Comparison of ENCODE assay signal across 10 mouse cellular contexts in the genomic region with DNA sequence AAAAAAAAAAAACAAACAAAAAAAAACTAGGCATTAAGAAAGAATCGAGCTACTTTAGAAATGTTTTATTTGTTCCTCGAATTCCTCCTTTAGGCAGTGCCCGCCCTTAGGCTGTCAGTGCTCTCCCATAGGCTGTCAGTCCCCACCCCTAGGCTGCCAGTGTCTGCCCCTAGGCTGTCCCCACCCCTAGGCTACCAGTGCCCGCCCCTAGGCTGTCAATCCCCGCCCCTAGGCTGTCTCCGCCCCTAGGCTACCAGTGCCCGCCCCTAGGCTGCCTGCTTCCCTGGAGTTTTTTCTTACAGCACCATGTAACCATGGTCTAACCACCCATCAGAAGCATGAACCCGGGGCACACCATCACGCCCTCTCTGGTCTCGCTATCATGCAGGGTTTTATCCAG.
DNase-seq lines count a peak whose midpoint lies in the region; ATAC-seq lines count a peak whose summit lies in the region.
"Had no signal": no experiment of that assay in that cellular context is flagged by ENCODE, and none has a peak within 500 bp of the region (broad histone marks: within the 10 kb centered on the region; RNA-seq: fewer than 3 reads in every experiment).

No protein-coding gene starts in this region.

- peak overlapping the region; percentile 22; the same call in 1 of the 2 replicates for H3K4me2 ChIP-seq in heart, embryonic 11.5 days

- H3K36me3 ChIP-seq in heart, embryonic 11.5 days (ENCODE audit: control insufficient read depth, insufficient read depth, low read length) = no peaks in the 10 kb centered on the region

- no peaks in the 10 kb centered on the region for H3K4me1 ChIP-seq in heart, embryonic 11.5 days (ENCODE audit: control insufficient read depth, insufficient read depth, low read length)

- WGBS in heart, embryonic 11.5 days (ENCODE audit: insufficient replicate concordance) = 18% methylated on average over 10 of the region's 10 CpGs

- H3K27me3 ChIP-seq in heart, embryonic 11.5 days (ENCODE audit: control insufficient read depth, insufficient read depth, low read length) = peaks cover 5% of the 10 kb centered on the region

- DNase-seq in heart, adult 18-20 months = no peak
- DNase-seq in thymus, postnatal 4 days = peak; percentile 24
- no peak for DNase-seq in thymus, postnatal 14 days
- peak; percentile 76 for DNase-seq in liver
- DNase-seq in layer of hippocampus, adult 11-12 months (ENCODE audit: low spot score) = no peak
- no peak for DNase-seq in T-cell, adult 2 months (ENCODE audit: low spot score)
- DNase-seq in urinary bladder, postnatal 25 days (ENCODE audit: low spot score) = no peak
- DNase-seq: heart, postnatal 10 days had no signal

- peak; percentile 96 for ATAC-seq in heart, embryonic 11.5 days (replicated peaks; ENCODE audit: insufficient number of reproducible peaks, low FRiP score, low TSS enrichment)
- ATAC-seq: CD4-positive, CD25-positive, alpha-beta regulatory T cell, adult 4 months had no signal

- H3K4me3 ChIP-seq in heart, embryonic 11.5 days (ENCODE audit: low read depth, low read length) = no peak overlapping the region

- H3K27ac ChIP-seq in heart, embryonic 11.5 days (ENCODE audit: low read depth, low read length) = no peak overlapping the region

- no peak overlapping the region for H3K9ac ChIP-seq in heart, embryonic 11.5 days (ENCODE audit: low read depth, low read length)

- H3K9me3 ChIP-seq in heart, embryonic 11.5 days (replicated peaks; ENCODE audit: control insufficient read depth, low read length) = no peaks in the 10 kb centered on the region

Comparison
In these comparisons a context has a peak if more than half of its experiments do, and no peak if none do; other contexts are left out.
1. DNase-seq: peak in thymus, postnatal 4 days (single experiment) and liver (single experiment); none in heart, adult 18-20 months (0 of 2), thymus, postnatal 14 days (single experiment), layer of hippocampus, adult 11-12 months (single experiment), T-cell, adult 2 months (single experiment) and urinary bladder, postnatal 25 days (single experiment).